Mouse (Mus musculus) right cerebral cortex, postnatal 4 days (tissue): ENCODE measurements at regions not wholly inside any gene's neighbourhood (a gene's known extent, or its start where the extent isn't known, plus 50 kb on each side); places are given as distances from the start of the nearest gene placed in this dataset.

ENCODE experiments used
- DNase-seq: peaks from one replicate; pipeline ENCODE4 v3.0.0-alpha.2; 2022

DNA sequence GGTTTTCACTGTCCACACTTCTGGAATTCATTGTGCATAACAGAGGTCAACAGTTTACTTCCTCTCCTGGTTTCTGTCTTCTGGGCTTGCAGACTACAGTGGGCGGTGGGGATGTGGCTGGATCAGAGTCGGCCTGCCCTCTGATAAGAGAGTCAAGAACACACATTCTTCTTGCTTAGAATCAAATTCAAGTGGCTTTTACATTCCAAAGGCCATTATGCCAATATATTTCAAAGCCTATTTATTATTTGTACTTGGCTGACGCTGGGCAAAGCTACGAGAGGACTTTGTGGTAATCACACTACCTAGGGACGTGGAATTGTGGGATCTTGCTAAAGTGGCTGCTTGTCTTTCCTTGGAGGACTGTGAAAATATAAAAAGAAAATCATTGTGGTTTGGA is 114.3 kb upstream of the Sel1l start:
- DNase-seq, result no peak

DNA sequence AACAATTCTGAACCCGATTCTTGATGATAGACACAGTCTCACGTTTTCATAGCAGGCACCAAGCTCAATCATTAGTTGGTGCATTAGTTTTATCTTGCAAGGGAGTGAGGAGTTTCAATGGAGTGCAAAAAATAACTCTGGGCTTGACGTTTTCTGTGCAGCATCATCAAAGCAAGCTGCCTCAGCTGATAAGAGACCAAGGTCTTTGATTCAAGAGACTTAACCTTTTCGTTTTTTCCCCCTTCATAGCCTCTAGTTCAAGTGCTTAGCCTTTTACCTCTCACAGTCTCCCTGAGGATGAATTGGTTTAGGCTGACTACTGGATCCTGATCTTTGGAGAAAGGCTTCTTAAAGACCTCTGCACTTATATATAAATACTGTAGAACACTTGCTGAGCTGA is 109.1 kb upstream of the Sel1l start:
- no peak for DNase-seq

- no peak for DNase-seq
Observed at GRCm38 (mm10) chr12:91956411-91956810, 107.5 kb upstream of the Sel1l start.

DNA sequence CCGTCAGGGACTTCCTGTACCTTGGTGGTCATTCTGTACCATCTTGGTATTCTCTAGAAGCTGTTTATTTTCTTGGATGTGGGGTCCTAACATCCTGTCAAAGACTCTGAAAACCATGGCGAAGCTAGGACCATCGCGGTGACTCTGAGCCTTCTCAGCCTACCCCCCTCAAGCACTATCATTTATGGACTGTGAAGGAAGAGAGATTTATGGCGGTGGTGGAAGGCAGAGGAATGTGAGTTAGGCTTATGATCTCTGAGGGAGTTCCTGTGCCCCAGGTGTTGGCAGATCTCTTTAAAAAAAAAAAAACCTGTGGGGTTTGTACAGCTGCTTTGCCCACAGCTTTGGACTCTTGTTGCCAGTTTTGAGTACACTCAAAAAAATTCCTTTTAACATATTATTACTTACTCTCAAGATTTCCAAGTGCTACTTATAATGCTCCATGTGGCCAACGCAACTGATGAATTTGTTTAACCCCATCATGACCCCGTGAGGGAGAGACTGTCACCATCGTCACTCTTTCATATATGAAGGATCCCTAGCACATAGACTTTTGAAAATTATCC is 99.7 kb upstream of the Sel1l start:
- no peak for DNase-seq

DNA sequence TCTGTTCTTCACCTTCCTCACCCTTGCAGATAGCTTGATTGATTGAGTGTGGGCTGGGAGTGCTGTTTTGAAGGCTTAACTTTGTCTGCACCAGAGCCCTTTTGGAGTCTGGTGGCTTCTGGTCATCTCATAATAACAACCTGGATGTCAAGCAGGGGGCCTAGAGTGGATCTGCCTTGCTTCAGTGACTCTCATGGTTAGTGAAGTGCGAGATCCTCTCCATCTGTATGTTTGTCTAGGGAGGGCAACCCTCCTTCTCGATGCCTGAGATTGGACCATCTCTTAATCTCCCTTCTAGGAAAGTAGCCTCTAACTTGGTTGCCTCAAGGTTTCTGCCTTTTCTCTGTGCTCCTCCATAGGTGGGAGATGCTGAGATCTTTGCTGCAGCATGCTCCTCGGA is 99.0 kb upstream of the Sel1l start:
- no peak for DNase-seq

- no peak for DNase-seq
Observed at GRCm38 (mm10) chr12:91946541-91946940, 97.6 kb upstream of the Sel1l start.

DNA sequence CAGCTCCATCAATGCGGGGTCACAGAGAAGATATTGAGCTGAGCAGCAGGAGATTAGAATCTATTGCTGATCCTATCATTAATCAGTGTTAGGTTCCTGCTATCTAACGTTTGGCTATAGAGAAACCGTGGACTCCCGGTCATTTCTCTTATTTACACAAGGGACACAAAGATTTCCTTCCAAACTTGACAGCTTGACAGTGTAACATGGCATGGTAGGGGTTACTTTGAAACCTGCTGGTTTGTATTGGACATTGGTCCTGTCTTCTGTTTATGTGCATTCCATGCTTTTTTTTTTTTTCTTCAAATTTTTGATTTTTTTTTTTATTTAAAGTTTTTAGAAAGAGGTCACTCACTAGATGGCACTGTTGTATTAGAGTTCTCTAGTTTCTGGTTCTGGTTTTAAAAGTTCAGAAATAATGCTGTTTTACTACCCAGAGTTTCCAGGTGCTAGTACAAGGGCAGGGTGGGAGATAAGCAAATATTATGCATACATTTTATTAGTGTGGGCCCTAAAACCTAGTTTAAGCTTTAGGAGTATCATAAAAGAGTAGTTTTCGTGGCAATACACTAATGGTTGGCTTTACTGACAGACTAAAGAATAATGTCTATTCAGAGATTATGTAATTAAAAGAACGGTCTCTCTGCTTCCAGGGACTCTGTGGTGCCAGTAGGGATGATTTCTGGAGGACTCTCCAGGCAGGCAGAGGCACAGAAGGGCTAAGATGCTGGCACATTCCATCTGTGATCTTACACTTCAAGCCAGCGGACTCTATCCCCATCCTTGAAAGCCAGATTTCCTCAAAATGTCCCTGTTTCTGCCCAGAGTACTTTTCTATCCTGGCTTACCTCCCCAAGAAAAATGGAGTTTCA is 83.8 kb upstream of the Sel1l start:
- no peak for DNase-seq

DNA sequence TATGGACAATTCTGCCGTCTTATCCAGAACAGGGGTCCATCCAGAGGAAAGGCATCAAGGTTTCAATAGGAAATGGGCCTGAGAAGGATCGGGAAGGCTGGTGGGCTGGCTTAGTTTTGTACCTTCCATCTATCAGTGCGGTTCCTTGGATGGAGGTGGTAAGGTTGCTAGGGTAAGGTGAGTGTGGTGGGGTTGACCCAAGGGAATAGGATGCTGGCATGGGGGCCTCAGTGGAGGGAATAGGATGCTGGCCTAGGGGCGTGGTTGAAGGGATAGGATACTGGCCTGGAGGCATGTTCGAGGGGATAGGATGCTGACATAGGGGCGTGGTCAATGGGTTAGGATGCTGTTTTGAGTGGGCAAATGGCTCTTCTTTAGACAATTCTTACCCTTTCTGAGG is 82.6 kb upstream of the Sel1l start:
- no peak for DNase-seq

- DNase-seq, result no peak
Observed at GRCm38 (mm10) chr12:91929386-91930054, 80.6 kb upstream of the Sel1l start.

DNA sequence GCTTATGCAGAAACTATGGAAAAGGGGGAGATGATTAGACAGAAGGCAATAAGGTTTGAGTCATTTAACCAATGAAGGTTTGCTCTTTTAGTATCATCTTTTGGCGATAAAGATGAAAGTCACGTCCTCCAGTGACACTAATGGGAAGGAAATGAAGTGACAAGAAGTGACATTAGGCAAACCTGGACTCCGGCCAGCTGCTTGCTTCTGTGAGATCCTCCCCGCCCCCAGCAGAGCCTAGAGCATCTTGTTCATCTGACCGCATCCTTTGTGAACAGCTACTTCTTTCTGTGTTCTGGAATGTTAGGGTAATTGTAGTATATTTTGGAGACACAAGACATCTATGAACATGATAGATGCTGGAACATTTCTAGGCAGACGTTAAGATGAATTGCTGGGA is 78.6 kb upstream of the Sel1l start:
- no peak for DNase-seq

GRCm38 (mm10) chr12:91915486-91915885 is 66.5 kb upstream of the Sel1l start:
- no peak for DNase-seq

GRCm38 (mm10) chr12:91910529-91910928 is 61.6 kb upstream of the Sel1l start:
- DNase-seq, result no peak
